Mouse (Mus musculus) thymus, postnatal 0 days (tissue): ENCODE measurements around the gene Cx3cr1. TPM values are rescaled to one million over a fixed set of nuclear protein-coding genes. Genes with fewer than 3 reads are reported as not detected.

ENCODE experiments used
- DNase-seq: peaks from one replicate; pipeline ENCODE4 v3.0.0-alpha.2; 2015; ENCODE audit warnings: low spot score
- polyA plus RNA-seq: library from polyadenylated mRNA; unstranded; fragments of >200 nt; fragmentation: Nextera tagmentation; extraction: Ambion mirVana; gene quantifications from 2 replicates; pipeline ENCODE4 v1.2.1, GENCODE M21; 2015

Gene Cx3cr1
- polyA plus RNA-seq, 1 experiment from 2014 or later = 4.3 TPM

- no peak for DNase-seq
These were observed 13.6 kb upstream of the Cx3cr1 start for GRCm38 (mm10) chr9:120083158-120083894.

- DNase-seq = no peak
These were observed 13.0 kb upstream of the Cx3cr1 start for GRCm38 (mm10) chr9:120082691-120083090.

- DNase-seq = no peak
These were observed 12.3 kb upstream of the Cx3cr1 start for GRCm38 (mm10) chr9:120081967-120082366.

GRCm38 (mm10) chr9:120081247-120081646 is 11.6 kb upstream of the Cx3cr1 start:
- DNase-seq = no peak

DNA sequence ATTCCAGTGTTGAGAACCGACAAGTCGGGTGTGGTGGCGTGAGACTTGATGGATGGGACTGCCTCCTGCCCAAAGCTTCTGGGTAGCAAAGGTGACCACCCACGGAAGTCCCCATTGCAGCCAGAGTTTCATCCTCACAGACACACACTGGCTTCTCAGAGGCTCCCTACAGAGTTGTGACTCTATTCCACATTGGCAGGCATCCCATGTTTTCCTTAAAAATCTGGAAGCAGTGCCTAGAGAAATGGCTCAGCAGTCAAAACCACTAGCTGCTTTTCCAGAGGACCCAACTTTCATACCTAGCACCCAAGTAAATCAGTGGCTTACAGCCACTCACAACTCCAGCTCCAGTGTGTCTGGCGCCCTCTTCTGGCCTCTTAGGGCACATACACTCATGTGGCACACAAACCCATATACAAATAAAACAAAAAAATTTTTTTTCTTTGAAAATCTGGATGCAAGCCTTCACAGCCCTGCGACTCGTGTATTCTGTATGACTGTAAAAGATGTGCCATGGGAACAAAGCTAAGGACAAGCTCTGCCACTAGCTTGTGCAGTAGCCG is 10.9 kb upstream of the Cx3cr1 start:
- DNase-seq = no peak

DNA sequence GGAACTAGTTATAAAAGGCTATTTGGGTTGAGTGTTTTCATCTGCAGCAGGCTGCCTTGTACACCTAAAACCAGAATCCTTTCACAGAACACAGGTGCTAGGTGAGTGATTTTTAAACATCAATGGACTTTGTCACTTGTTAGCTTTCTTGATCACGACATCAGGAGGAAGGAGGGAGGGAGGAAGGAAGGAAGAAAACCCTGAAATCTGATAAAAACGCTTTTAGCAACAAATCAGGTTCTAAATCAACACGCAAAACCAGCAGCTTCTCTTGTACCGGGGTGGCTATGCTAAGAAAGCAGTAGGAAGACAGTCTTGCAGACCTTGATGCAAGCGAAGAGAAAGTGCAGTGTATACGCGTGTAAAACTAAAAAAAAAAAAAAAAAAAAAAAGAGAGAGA is 10.2 kb upstream of the Cx3cr1 start:
- DNase-seq = no peak

GRCm38 (mm10) chr9:120078241-120078640 is 8.6 kb upstream of the Cx3cr1 start:
- DNase-seq = peak; percentile 50

GRCm38 (mm10) chr9:120074516-120074915 is 4.8 kb upstream of the Cx3cr1 start:
- DNase-seq = no peak

DNA sequence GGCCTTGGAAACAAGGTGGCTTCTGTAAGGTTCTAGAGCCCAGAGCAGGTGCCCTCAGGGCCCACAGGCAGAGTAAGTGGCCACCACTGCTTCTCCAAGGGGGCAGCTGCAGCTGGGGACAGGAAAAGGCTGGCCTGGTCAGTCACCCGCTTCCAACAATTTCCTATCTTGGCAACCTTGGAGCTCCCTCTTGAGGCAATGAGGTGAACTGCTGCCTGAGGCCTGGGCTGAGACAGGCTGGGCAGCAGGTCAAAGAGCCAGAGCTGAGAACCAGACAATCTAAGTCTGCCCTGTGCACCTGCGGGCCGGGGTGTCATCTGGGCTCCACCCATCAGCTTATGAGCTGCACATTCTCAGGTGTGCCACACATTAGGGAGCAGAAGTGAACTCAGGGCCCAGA is 3.5 kb upstream of the Cx3cr1 start:
- peak; percentile 49 for DNase-seq

- no peak for DNase-seq
These were observed 1.6 kb upstream of the Cx3cr1 start for GRCm38 (mm10) chr9:120071251-120071650.

GRCm38 (mm10) chr9:120068047-120068446 is 1.6 kb downstream of the Cx3cr1 start:
- no peak for DNase-seq

DNA sequence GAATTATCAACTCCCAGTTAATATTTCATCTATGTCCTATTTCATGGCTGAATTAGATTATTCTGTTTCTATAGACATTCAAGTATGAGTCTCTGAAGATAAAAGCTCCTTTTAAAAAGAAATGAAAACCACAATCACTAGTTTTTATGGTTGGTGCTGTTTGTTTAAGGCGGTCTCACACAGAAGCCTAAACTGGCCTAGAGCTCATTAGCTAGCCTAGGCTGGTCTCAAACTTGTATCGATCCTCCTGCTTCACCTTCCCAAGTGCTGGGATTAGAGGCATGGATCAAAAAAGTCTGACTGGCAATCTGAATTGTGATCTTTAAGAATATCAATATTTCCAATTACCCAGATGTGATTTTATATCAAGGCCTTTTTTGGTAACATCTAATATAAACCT is 2.1 kb downstream of the Cx3cr1 start:
- DNase-seq = no peak

DNA sequence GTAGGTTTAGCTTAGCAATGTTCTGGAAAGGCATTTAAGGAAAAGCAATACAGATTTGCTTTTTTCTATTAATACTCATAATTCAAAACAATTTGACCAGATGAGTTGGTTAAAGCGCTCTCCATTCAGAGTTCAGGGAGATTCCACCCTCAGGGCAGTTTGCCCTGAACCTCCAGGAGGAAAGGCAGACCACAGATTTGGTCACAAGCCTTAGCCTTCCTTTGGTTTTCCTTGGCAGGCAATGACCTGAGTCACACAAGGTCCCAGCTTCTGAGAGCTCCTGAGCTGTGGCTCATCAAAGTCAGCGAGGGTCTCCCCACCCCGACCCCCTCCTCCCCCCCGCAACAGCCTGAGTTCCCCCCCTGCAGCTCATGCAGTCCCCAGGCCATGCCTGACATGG is 5.4 kb downstream of the Cx3cr1 start:
- DNase-seq = no peak

GRCm38 (mm10) chr9:120058730-120059129 is 10.9 kb downstream of the Cx3cr1 start:
- DNase-seq = no peak

DNA sequence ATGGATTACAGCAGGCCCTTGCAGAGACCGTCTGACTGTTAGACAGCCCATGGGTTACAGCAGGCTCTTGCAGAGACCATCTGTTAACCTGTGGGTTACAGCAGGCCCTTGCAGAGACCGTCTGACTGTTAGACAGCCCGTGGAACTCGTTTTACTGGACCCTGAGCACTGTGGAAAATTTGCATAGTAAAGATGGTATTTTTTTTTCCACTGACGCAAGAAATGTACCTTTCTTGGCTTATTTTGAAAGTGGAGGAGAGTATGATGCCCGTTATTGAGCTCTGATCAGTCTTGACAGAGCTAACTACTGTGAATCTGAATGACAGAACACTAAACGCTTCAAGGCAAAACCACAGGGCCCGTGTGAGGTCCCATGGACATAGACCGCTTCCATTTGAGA is 13.5 kb downstream of the Cx3cr1 start:
- DNase-seq = no peak

DNA sequence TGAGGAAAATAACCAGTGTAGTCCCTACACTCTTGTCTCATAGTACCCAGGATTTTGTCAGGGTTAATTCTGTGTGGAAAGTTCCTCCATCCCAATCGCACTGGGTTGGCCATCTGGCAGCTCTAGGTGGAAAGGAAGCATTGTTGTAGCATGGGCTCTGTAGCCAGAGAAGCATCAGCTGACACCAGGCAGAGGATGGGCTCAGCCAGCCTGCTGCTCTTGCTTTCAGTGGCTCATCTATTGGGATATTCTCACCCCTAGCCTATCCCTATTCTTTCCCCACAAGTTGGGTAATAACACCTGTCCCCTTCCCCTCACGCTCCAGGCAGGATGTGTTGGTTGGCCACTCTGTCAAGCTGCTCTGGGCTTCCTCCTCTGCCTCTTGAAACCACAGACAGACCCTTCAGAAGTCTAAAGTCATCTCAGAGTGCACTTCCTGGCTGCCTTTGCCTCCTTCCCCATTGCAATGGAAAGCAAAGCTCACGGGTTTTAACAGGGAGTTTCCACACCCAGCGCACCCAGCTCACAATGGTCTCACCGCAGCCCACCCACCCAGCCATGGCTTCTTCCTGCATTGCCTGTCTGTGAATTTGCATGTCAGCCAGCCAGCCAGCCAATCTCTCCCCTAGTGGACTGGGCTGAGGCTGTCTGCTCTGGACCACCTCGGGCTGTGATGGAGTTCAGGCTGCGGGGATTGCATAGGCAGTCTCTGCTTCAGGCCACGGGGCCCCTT is 15.0 kb downstream of the Cx3cr1 start:
- DNase-seq = peak; percentile 64

- DNase-seq = no peak
These were observed 20.3 kb downstream of the Cx3cr1 start for GRCm38 (mm10) chr9:120049407-120049806.

GRCm38 (mm10) chr9:120048495-120048894 is 21.2 kb downstream of the Cx3cr1 start:
- DNase-seq = no peak

GRCm38 (mm10) chr9:120043115-120043514 is 26.6 kb downstream of the Cx3cr1 start:
- DNase-seq = no peak

- DNase-seq = no peak
These were observed 32.3 kb downstream of the Cx3cr1 start for GRCm38 (mm10) chr9:120037414-120037813.

DNA sequence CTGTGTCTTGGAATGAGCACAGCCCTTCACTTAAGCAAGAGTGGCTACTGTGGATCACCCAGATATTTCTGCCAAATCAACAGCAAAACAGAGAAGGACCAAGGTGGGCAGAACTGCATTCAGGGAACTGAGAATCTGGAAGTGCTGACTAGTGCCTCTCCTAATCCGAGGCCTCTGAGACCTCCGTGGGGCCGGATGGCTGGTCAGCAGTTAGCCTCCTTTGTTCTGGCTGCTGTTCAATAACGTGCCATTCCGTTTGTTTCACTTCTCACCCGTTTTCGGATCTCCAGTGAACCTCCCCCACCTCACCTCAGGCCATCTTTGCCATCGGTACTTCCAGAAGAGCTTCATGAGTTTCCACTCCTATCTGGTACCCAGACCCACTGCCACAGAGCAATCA is 35.3 kb downstream of the Cx3cr1 start:
- DNase-seq = no peak

DNA sequence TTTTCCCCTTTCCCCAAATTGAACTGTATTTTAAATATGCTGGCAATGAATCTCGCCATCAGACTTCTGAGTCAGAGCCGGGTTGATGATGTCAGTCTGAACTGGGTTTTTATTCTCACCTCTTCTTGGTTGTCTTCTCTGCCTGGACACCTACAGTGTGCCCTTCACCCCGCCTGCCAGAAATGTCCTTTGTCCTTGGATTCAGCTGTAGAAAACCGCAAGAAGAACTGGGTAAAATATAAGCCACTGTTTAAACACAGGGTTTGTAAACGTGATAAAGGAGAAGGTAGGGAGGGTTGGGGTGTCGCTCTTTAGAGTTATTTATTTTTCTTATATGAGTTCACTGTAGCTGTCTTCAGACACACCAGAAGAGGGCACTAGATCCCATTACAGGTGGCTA is 37.0 kb downstream of the Cx3cr1 start:
- DNase-seq = no peak

DNA sequence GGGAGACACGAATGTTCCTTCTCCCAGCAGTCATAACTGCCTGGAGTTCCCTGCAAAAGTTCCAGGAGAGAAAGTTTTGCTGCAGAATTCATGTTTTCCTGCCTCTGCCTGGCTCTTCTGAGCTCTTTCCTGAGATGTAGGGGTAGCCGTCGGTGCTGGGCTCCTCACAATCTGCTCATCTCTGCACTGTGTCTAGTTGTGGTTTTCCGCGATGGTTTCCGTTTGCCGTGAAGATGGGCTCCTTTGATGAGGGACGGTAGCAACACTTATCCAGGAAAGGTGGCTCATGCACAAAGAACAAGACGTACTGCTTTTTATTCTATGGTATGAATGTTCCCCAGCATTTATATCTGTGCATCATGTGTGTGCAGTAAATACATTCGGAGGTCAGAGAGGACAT is 39.3 kb downstream of the Cx3cr1 start:
- DNase-seq = peak; percentile 75
